Mouse (Mus musculus) urinary bladder, postnatal 36 days (tissue): ENCODE measurements around the gene Taar7b.

Experiments
- DNase-seq, 2 experiments: peaks; one replicate each; pipeline ENCODE4 v3.0.0; 2022; ENCODE audit warnings: low spot score in 2 of 2, mixed read lengths in 1 of 2

Taar7b gene

GRCm38 (mm10) chr10:23999639-24000038, at the start of gene Taar7b:
Taar7b (plus strand) TSS chr10:23999939.
- no peak for DNase-seq

GRCm38 (mm10) chr10:23951714-23952113, 48.0 kb upstream of the Taar7b start:
- no peak for DNase-seq

GRCm38 (mm10) chr10:23959071-23959470, 40.7 kb upstream of the Taar7b start:
- DNase-seq = peak; percentile 32 to 36

GRCm38 (mm10) chr10:23960444-23960915, 39.3 kb upstream of the Taar7b start, which contains the start of gene Taar4:
Taar4 (plus strand) TSS chr10:23960494.
- no peak for DNase-seq

GRCm38 (mm10) chr10:23963444-23963843, 36.3 kb upstream of the Taar7b start:
- DNase-seq = no peak

GRCm38 (mm10) chr10:23964921-23965610, 34.7 kb upstream of the Taar7b start:
- DNase-seq = no peak

- no peak for DNase-seq
Observed at GRCm38 (mm10) chr10:23970656-23971165, 29.0 kb upstream of the Taar7b start, which contains the start of gene Taar5. Taar5 (plus strand) TSS chr10:23970706.

DNA sequence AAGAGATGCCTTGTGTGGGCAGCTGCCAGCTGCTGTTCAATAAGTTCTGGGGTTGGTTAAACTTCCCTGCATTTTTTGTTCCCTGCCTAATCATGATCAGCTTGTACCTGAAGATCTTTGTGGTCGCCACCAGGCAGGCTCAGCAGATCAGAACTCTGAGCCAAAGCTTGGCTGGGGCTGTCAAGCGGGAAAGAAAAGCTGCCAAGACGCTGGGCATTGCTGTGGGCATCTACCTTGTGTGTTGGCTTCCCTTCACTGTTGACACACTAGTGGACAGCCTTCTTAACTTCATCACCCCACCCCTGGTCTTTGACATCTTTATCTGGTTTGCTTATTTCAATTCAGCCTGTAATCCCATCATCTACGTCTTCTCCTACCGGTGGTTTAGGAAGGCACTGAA, 28.5 kb upstream of the Taar7b start:
- no peak for DNase-seq

DNA sequence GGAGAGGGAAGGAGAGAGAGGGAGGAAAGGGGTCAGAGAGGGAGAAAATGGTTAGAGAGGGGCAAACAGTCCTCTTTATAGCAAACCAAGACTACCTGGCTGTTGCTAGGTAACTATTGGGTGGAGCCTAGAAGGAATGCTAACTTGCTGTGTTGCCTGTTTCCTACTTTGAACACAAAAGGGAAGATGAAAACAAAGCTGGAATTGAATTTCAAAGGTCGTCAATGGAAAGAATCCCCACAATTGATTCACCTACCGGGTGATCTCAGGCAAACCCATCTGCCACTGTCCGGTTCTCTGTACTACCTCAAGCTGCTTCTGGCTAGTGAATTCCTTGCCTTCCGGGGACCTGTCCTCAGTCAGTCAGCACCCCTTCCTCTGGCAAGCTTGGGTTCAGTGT, 21.8 kb upstream of the Taar7b start:
- DNase-seq = no peak

GRCm38 (mm10) chr10:23978901-23979705, 20.6 kb upstream of the Taar7b start:
- DNase-seq = peak; percentile 49 to 61

DNA sequence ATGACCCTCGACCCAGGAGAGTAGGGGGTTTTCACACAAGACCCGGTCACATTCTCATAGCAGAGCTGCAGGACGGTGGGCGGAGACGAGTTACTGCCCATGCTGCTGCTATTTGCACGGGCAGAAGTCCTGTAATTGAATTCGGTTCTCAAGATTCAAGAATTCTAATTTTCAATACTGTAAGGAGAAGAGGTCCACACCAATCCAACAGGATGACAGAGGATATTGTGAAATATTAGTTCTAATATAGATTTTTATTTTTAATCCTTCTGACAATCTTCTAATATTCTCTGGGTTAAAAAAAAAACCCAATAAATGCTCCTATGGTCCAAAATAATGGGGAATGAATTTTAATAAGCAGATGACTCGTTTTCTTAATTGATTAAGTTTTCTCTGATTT, 14.2 kb upstream of the Taar7b start, which contains the start of gene Taar6:
TSS of gene Taar6 (minus strand) at position 101 of the 400 bp plus-strand sequence.
- no peak for DNase-seq

DNA sequence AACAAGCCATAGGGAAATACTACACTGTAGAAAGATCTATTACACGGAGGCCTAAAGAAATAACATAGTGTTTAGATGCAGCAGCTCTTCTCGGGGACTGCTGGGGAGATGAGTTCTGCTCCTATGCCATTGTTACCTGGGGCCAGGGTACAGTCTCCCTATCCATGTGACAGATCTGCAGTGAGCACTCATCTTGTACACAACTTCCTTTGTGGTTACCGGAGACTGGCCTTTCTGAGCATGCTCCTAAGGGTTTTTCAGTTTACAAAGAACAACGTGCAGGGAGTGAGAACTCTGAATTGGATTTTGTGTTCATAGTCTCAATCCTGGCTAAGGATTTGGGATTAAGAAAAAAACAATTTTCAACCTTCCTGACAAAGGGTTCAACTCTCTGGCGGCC, 13.3 kb upstream of the Taar7b start:
- DNase-seq = no peak

- no peak for DNase-seq
Observed at GRCm38 (mm10) chr10:23993381-23993780, 6.4 kb upstream of the Taar7b start, which contains the start of gene Taar7a. Taar7a (minus strand) TSS chr10:23993481.

DNA sequence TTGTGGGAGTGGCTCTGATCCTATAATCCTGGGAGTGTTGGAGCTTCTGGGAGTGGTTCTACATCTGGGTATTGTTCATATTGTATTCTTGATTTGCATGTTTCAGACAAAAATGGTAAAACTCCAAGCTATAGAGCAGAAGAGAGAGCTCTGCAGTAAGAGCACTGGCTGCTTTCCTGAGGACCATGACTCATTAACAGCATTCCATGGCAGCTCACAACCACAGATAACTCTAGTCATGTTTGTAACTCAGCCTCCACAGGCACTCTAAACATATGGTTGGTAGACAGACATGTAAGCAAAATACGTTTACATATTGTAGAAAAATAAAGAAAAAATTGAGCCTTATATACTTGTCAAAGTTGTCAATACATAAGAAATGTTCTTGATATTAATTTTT, 6.7 kb downstream of the Taar7b start:
- no peak for DNase-seq

GRCm38 (mm10) chr10:24007034-24007433, 7.3 kb downstream of the Taar7b start:
- DNase-seq = no peak

- no peak for DNase-seq
Observed at GRCm38 (mm10) chr10:24008143-24008542, 8.4 kb downstream of the Taar7b start.

DNA sequence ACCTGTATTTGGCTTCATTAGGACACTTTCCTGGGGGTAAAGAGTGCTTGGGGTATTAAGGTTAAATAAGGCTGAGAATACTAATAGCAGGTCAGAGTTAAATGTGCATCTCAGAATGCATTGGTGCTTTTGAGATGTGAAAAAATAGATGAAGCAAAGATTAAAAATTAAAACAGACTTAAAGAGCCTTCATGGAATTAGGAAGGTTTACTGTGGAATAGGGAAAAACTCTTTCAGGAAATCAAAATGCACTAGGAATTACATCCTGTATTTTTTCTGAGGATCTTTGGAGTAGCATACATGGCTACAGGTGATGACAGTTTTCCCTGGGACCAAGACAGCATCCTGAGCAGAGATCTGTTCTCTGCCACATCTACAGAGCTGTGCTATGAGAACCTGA, 27.2 kb downstream of the Taar7b start, which contains the start of gene Taar7d:
TSS of gene Taar7d (plus strand) at position 301 of the 400 bp plus-strand sequence.
- DNase-seq = no peak

- DNase-seq = no peak
Observed at GRCm38 (mm10) chr10:24031347-24031746, 31.6 kb downstream of the Taar7b start.

GRCm38 (mm10) chr10:24037314-24037713, 37.6 kb downstream of the Taar7b start, which contains the start of gene Taar7e:
Taar7e (plus strand) TSS chr10:24037614.
- no peak for DNase-seq

DNA sequence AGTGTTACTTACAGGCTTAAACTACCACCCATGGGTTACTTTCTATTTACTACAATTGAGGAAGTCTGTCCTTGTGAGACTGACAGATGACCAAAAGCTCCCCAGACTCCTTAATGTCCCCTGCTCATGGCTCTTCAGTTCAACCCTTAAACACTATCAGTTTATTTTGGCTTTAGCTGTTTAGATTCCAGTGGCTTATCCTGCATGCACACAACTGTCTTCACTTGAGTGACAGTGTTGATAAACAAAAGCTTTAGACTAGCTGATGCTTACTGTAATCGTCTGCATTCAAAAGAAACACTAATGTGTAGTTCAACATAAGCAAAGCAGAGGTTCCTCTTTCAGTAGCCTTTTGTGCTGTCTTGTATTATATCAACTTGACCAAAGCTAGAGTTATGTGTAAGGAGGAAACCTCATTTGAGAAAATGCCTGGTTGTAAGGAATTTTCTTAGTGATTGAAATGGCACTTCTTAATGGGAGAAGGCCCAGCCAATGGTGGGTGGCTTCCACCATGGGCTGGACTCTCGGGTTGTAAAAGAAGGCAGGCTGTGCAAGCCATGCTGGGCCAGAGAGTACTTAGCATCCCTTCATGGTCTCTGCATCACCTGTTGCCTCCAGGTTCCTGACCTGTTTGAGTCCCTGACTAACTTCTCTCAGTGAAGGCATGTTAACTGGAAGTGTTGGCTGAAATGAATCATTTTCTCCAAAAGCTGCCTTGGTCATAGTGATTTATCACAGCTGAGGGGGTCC, 40.6 kb downstream of the Taar7b start:
- DNase-seq = no peak

GRCm38 (mm10) chr10:24049210-24049609, 49.5 kb downstream of the Taar7b start, which contains the start of gene Taar7f:
Taar7f (plus strand) TSS chr10:24049510.
- no peak for DNase-seq
